Mouse (Mus musculus): ENCODE results near the gene Zfp524.

- TF ChIP-seq MYOG (IDR thresholded peaks at IDR 0.05; ENCODE audit: control insufficient read depth in 1 of 3, insufficient read depth in 1 of 3, insufficient read length in 2 of 3, low read depth in 2 of 3) = no peak
- no peak for TF ChIP-seq TCF12 (IDR thresholded peaks at IDR 0.05; ENCODE audit: insufficient read depth, poor library complexity, severe bottlenecking)
- no peak for TF ChIP-seq POLR2A (IDR thresholded peaks at IDR 0.05; ENCODE audit: insufficient read length, low read depth)
- no peak for TF ChIP-seq USF1 (IDR thresholded peaks at IDR 0.05; ENCODE audit: low read depth)
- no peak for TF ChIP-seq POLR2AphosphoS2 (IDR thresholded peaks at IDR 0.05; ENCODE audit: insufficient read length, low read depth)
- TF ChIP-seq TCF3 (IDR thresholded peaks at IDR 0.05; ENCODE audit: insufficient read length, low read depth) = no peak
- TF ChIP-seq E2F4 (IDR thresholded peaks at IDR 0.05; ENCODE audit: insufficient read depth) = no peak
- no peak for TF ChIP-seq CEBPB (IDR thresholded peaks at IDR 0.05; ENCODE audit: insufficient read depth, poor library complexity, severe bottlenecking)
- TF ChIP-seq MAX (IDR thresholded peaks at IDR 0.05; ENCODE audit: low read depth) = no peak
- TF ChIP-seq SRF (IDR thresholded peaks at IDR 0.05; ENCODE audit: control insufficient read depth, insufficient read length, low read depth) = no peak
Observed at GRCm38 (mm10) chr7:4995268-4996002, 18.8 kb upstream of the Zfp524 start.
